Mouse (Mus musculus): ENCODE data around the gene 1700020D05Rik. TPM values are rescaled to one million over a fixed set of nuclear protein-coding genes. Genes with fewer than 3 reads are reported as not detected.

Gene 1700020D05Rik
- 0.30 and 0.34 TPM in 2 replicates for polyA plus RNA-seq (2012; rRNA removed)

GRCm38 (mm10) chr19:5503687-5504086 lies at the start of gene 1700020D05Rik:
1700020D05Rik (minus strand) TSS chr19:5503787.

GRCm38 (mm10) chr19:5510031-5511026 lies 6.7 kb upstream of the 1700020D05Rik start, which contains the start of gene Snx32:
Snx32 (minus strand) TSS chr19:5510538.

GRCm38 (mm10) chr19:5490313-5490897 lies 13.2 kb downstream of the 1700020D05Rik start, which contains the start of gene Cfl1:
Cfl1 (plus strand) TSS chr19:5490455.

GRCm38 (mm10) chr19:5487768-5488550 lies 15.6 kb downstream of the 1700020D05Rik start, which contains the start of gene Mus81:
Mus81 (minus strand) TSS chr19:5488402.

GRCm38 (mm10) chr19:5473720-5474119 lies 29.9 kb downstream of the 1700020D05Rik start, which contains the start of gene Efemp2:
Efemp2 (plus strand) TSS chr19:5473954.

GRCm38 (mm10) chr19:5468374-5468773 lies 35.2 kb downstream of the 1700020D05Rik start, which contains the start of gene Ctsw:
Ctsw (minus strand) TSS chr19:5468507.

GRCm38 (mm10) chr19:5460465-5460911 lies 43.1 kb downstream of the 1700020D05Rik start, which contains the start of gene Fibp:
Fibp (plus strand) TSS chr19:5460615.

GRCm38 (mm10) chr19:5457746-5458442 lies 45.7 kb downstream of the 1700020D05Rik start, which contains the start of gene Ccdc85b:
Ccdc85b (minus strand) TSS chr19:5457894.

Other genes with a start within 250 kb of the 1700020D05Rik start
- 12.2 and 14.3 TPM in 2 replicates for gene Pacs1, start 230.7 kb downstream of the 1700020D05Rik start, polyA plus RNA-seq (2012; rRNA removed)
- 98.0 and 109 TPM in 2 replicates for gene Sf3b2, start 208.3 kb downstream of the 1700020D05Rik start, polyA plus RNA-seq (2012; rRNA removed)
- gene Gal3st3, start 205.5 kb downstream of the 1700020D05Rik start, polyA plus RNA-seq (2012; rRNA removed), result 0.16 and 0.31 TPM in 2 replicates
- not detected in 2 replicates for gene Catsper1, start 168.0 kb downstream of the 1700020D05Rik start, polyA plus RNA-seq (2012; rRNA removed)
- gene Cst6, start 154.2 kb downstream of the 1700020D05Rik start, polyA plus RNA-seq (2012; rRNA removed), result 7.1 and 14.1 TPM in 2 replicates
- 19.8 and 21.3 TPM in 2 replicates for gene Eif1ad, start 137.0 kb downstream of the 1700020D05Rik start, polyA plus RNA-seq (2012; rRNA removed)
- gene Banf1, start 136.6 kb downstream of the 1700020D05Rik start, polyA plus RNA-seq (2012; rRNA removed), result 71.2 and 91.0 TPM in 2 replicates
- gene Sart1, start 115.1 kb downstream of the 1700020D05Rik start, polyA plus RNA-seq (2012; rRNA removed), result 15.2 and 19.0 TPM in 2 replicates
- gene Tsga10ip, start 101.3 kb downstream of the 1700020D05Rik start, polyA plus RNA-seq (2012; rRNA removed), result 0.33 and 1.9 TPM in 2 replicates
- 95.7 and 96.8 TPM in 2 replicates for gene Drap1, start 78.8 kb downstream of the 1700020D05Rik start, polyA plus RNA-seq (2012; rRNA removed)
- gene AI837181, start 78.6 kb downstream of the 1700020D05Rik start, polyA plus RNA-seq (2012; rRNA removed), result 85.1 and 96.6 TPM in 2 replicates
- 1.3 and 4.0 TPM in 2 replicates for gene Fosl1, start 56.2 kb downstream of the 1700020D05Rik start, polyA plus RNA-seq (2012; rRNA removed)
- 10.3 and 10.6 TPM in 2 replicates for gene Ccdc85b, start 45.9 kb downstream of the 1700020D05Rik start, polyA plus RNA-seq (2012; rRNA removed)
- gene Fibp, start 43.2 kb downstream of the 1700020D05Rik start, polyA plus RNA-seq (2012; rRNA removed), result 124 and 150 TPM in 2 replicates
- 2.0 and 3.5 TPM in 2 replicates for gene Ctsw, start 35.3 kb downstream of the 1700020D05Rik start, polyA plus RNA-seq (2012; rRNA removed)
- 52.6 and 58.6 TPM in 2 replicates for gene Efemp2, start 29.8 kb downstream of the 1700020D05Rik start, polyA plus RNA-seq (2012; rRNA removed)
- gene Mus81, start 15.4 kb downstream of the 1700020D05Rik start, polyA plus RNA-seq (2012; rRNA removed), result 31.9 and 38.6 TPM in 2 replicates
- 350 and 446 TPM in 2 replicates for gene Cfl1, start 13.3 kb downstream of the 1700020D05Rik start, polyA plus RNA-seq (2012; rRNA removed)
- gene Snx32, start 6.8 kb upstream of the 1700020D05Rik start, polyA plus RNA-seq (2012; rRNA removed), result 4.2 and 4.4 TPM in 2 replicates
- gene Ovol1, start 56.9 kb upstream of the 1700020D05Rik start, polyA plus RNA-seq (2012; rRNA removed), result 23.0 and 29.1 TPM in 2 replicates
- 18.2 and 20.7 TPM in 2 replicates for gene Ap5b1, start 64.2 kb upstream of the 1700020D05Rik start, polyA plus RNA-seq (2012; rRNA removed)
- gene Rnaseh2c, start 98.1 kb upstream of the 1700020D05Rik start, polyA plus RNA-seq (2012; rRNA removed), result 40.4 and 56.8 TPM in 2 replicates
- 45.6 and 50.6 TPM in 2 replicates for gene Kat5, start 106.5 kb upstream of the 1700020D05Rik start, polyA plus RNA-seq (2012; rRNA removed)
- gene Rela, start 133.7 kb upstream of the 1700020D05Rik start, polyA plus RNA-seq (2012; rRNA removed), result 61.1 and 66.8 TPM in 2 replicates
- gene Sipa1, start 159.9 kb upstream of the 1700020D05Rik start, polyA plus RNA-seq (2012; rRNA removed), result 52.0 and 56.1 TPM in 2 replicates
- gene Map3k11, start 185.0 kb upstream of the 1700020D05Rik start, polyA plus RNA-seq (2012; rRNA removed), result 116 and 122 TPM in 2 replicates
- 206 and 220 TPM in 2 replicates for gene Pcnx3, start 185.1 kb upstream of the 1700020D05Rik start, polyA plus RNA-seq (2012; rRNA removed)
- 0.90 and 1.1 TPM in 2 replicates for gene Kcnk7, start 200.6 kb upstream of the 1700020D05Rik start, polyA plus RNA-seq (2012; rRNA removed)
- gene Ehbp1l1, start 222.5 kb upstream of the 1700020D05Rik start, polyA plus RNA-seq (2012; rRNA removed), result 82.2 and 84.7 TPM in 2 replicates
- gene Fam89b, start 225.9 kb upstream of the 1700020D05Rik start, polyA plus RNA-seq (2012; rRNA removed), result 138 and 150 TPM in 2 replicates
- 63.8 and 65.6 TPM in 2 replicates for gene Ltbp3, start 237.1 kb upstream of the 1700020D05Rik start, polyA plus RNA-seq (2012; rRNA removed)